Mouse (Mus musculus) kidney, postnatal 0 days (tissue): Measurements from ENCODE around the gene Ints14. TPM values are rescaled to one million over a fixed set of nuclear protein-coding genes. Genes with fewer than 3 reads are reported as not detected.

ENCODE experiments used
- ATAC-seq: fragments of 200-750 bp; cut with Nextera tagmentation; replicated peaks from 2 replicates; pipeline ENCODE4 v1.8.0; 2017; ENCODE audit warnings: low read depth, moderate number of reproducible peaks, moderate TSS enrichment, moderate library complexity; ENCODE audit not compliant: low FRiP score
- DNase-seq: peaks from one replicate; pipeline ENCODE4 v3.0.0-alpha.2; 2016; ENCODE audit warnings: low spot score
- H3K27ac ChIP-seq: fragments of 300-500 bp; sonication (generic); 2 replicates; pipeline ENCODE4 v1.5.1; 2014; ENCODE audit warnings: mild to moderate bottlenecking
- H3K27me3 ChIP-seq: fragments of 300-500 bp; sonication (generic); 2 replicates; pipeline ENCODE4 v1.6.1; 2014; ENCODE audit warnings: low read length, mixed read lengths; ENCODE audit not compliant: insufficient read depth
- H3K36me3 ChIP-seq: fragments of 300-500 bp; sonication (generic); 2 replicates; pipeline ENCODE4 v1.6.1; 2014; ENCODE audit warnings: low read length, mixed read lengths; ENCODE audit not compliant: insufficient read depth
- H3K4me1 ChIP-seq: fragments of 300-500 bp; sonication (generic); replicated peaks from 2 replicates; pipeline ENCODE4 v1.6.1; 2014; ENCODE audit warnings: antibody characterized with exemption, low read length, mixed read lengths; ENCODE audit not compliant: insufficient read depth
- H3K4me2 ChIP-seq: fragments of 300-500 bp; sonication (generic); 2 replicates; pipeline ENCODE4 v1.6.1; 2014; ENCODE audit warnings: mild to moderate bottlenecking, low read length, moderate library complexity, mixed read lengths
- H3K4me3 ChIP-seq: fragments of 300-500 bp; sonication (generic); replicated peaks from 2 replicates; pipeline ENCODE4 v1.5.1; 2014; ENCODE audit warnings: low read depth, low read length
- H3K9ac ChIP-seq: fragments of 300-500 bp; sonication (generic); 2 replicates; pipeline ENCODE4 v1.6.1; 2014; ENCODE audit warnings: low read depth, low read length
- H3K9me3 ChIP-seq: fragments of 300-500 bp; sonication (generic); replicated peaks from 2 replicates; pipeline ENCODE4 v1.6.1; 2016; ENCODE audit warnings: low read length, inconsistent platforms, mixed read lengths
- CTCF ChIP-seq: IDR thresholded peaks from 2 replicates; pipeline ENCODE4 v1.5.1; 2016; ENCODE audit warnings: antibody characterized with exemption, low read depth, mild to moderate bottlenecking, moderate library complexity
- WGBS: fragments of 180-500 bp; shearing (Covaris S2); extraction: QIAGEN DNeasy Blood & Tissue Kit; methylation state at CpG from one replicate; pipeline ENCODE4 v1.1.7; 2014; 5-methylcytosine and 5-hydroxymethylcytosine counted together
- polyA plus RNA-seq: library from polyadenylated mRNA; unstranded; fragments of >200 nt; fragmentation: Nextera tagmentation; extraction: Ambion mirVana; gene quantifications from 2 replicates; pipeline ENCODE4 v1.2.1, GENCODE M21; 2015

Gene Ints14
- polyA plus RNA-seq, 1 experiment from 2014 or later = 45.3 TPM

DNA sequence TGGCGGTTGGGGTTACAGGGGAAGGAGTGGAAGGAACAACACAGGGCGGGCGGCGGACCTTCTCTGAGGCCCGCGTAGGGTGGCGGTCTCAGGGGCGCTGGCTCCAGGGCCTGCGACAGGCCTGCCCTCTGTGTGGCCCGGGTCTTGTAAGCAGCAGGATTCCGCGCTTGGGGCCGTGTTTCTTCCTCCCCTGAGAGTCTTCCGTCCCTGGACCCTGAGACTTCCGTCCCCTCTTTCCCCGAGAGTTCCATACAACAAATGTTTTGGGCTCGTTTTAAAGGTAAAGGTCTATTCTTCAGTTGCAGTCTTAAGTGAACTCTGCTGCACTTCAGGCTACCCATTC lies 244 bp downstream of the Ints14 start:
- Histone ChIP-seq H3K4me2 (peak overlapping the region; percentile 76), H3K4me1 (peaks cover 8% of the 10 kb centered on the region), H3K9me3 (no peaks in the 10 kb centered on the region), H3K4me3 (peak overlapping the region; percentile 70), H3K27me3 (no peaks in the 10 kb centered on the region), H3K27ac (peak overlapping the region; percentile 91), H3K36me3 (0 out of 2 replicates have a peak, but pooled peaks cover 12% of the 10 kb centered on the region), H3K9ac (peak overlapping the region; percentile 90)
- peak; percentile 84 for DNase-seq
- ATAC-seq = peak; percentile 83
- WGBS = under 1% methylated on average over 17 of the region's 17 CpGs
- no peak for TF ChIP-seq CTCF

GRCm38 (mm10) chr9:64980548-64980947 lies 19.8 kb downstream of the Ints14 start:
- peaks cover 85% of the 10 kb centered on the region for H3K36me3 ChIP-seq
- no peak overlapping the region for H3K27ac ChIP-seq
- H3K4me1 ChIP-seq = no peaks in the 10 kb centered on the region
- TF ChIP-seq CTCF = no peak
- H3K4me2 ChIP-seq = no peak overlapping the region
- no peak overlapping the region for H3K9ac ChIP-seq
- no peaks in the 10 kb centered on the region for H3K9me3 ChIP-seq
- WGBS = 73% methylated on average over 3 of the region's 3 CpGs
- H3K27me3 ChIP-seq = no peaks in the 10 kb centered on the region
- H3K4me3 ChIP-seq = no peak overlapping the region
- DNase-seq = no peak
- ATAC-seq = no peak

- 78% methylated on average over 1 of the region's 1 CpGs for WGBS
Measured at GRCm38 (mm10) chr9:64981904-64982303, 21.2 kb downstream of the Ints14 start.

DNA sequence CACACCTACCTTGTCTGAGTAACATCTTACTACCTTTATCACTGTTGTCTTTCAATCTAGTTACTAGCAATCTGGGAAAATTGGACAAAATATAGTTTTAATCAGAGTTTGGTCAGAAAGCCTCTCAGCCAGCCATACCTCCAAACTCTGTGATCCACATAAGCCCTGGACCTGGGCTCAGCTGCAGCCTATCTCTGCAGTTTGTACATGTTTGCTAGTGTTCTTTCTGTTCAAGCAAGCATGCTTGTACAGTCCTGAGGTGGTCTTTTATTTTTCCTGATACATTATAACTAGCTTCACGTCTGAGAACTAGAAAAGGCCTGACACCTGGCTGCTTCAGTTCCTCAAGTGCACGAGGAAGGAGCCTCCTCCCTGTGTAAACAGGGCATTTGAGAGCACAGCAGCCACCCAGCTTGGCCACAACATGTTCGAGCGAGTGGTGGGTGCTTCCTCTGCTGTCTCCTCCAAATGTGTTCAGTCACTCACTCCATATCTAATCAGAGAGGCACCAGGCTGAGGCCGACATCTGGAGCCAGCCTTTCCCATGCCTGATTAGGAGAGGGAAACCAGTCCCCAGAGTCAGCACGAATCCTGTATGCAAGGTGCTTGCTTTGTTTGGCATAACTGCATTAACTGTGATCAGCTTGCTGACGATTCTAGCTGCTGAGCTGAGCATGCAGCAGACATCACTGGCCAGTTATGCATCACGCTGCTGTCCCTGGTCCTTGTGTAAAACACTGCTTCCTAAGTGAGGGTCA lies 24.5 kb downstream of the Ints14 start:
- Histone ChIP-seq H3K4me2 (no peak overlapping the region), H3K36me3 (peaks cover 77% of the 10 kb centered on the region), H3K4me1 (no peaks in the 10 kb centered on the region), H3K27ac (no peak overlapping the region), H3K27me3 (no peaks in the 10 kb centered on the region), H3K9me3 (no peaks in the 10 kb centered on the region), H3K4me3 (no peak overlapping the region), H3K9ac (no peak overlapping the region)
- TF ChIP-seq CTCF = no peak
- 83% methylated on average over 8 of the region's 8 CpGs for WGBS
- DNase-seq = no peak
- no peak for ATAC-seq

More at GRCm38 (mm10) chr9:64981904-64982303, 21.2 kb downstream of the Ints14 start:
- Histone ChIP-seq H3K9me3 (no peaks in the 10 kb centered on the region), H3K4me3 (no peak overlapping the region), H3K27me3 (no peaks in the 10 kb centered on the region), H3K36me3 (peaks cover 83% of the 10 kb centered on the region), H3K9ac (no peak overlapping the region), H3K4me1 (no peaks in the 10 kb centered on the region), H3K27ac (no peak overlapping the region), H3K4me2 (no peak overlapping the region)
- no peak for TF ChIP-seq CTCF
- no peak for ATAC-seq
- no peak for DNase-seq

DNA sequence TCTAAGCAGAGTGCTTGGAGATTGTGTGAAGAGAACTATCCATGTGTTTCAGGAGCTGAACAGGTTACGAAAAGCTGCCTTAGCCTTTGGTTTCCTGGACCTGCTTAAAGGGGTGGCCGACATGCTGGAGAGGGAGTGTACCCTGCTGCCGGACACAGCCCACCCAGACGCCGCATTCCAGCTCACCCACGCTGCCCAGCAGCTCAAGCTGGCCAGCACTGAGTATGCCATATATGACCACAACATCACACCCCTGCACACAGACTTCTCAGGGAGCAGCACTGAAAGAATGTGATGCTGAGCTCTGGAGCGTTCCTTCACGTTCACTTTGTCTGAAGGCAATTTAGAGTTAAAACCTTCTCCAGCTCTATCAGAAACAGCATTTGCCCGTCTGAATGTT lies 25.1 kb downstream of the Ints14 start:
- H3K4me1 ChIP-seq = no peaks in the 10 kb centered on the region
- peaks cover 74% of the 10 kb centered on the region for H3K36me3 ChIP-seq
- H3K4me2 ChIP-seq = no peak overlapping the region
- DNase-seq (no peak), ATAC-seq (no peak)
- WGBS = 84% methylated on average over 9 of the region's 9 CpGs
- no peak for TF ChIP-seq CTCF
- H3K27ac ChIP-seq = no peak overlapping the region
- H3K9me3 ChIP-seq = no peaks in the 10 kb centered on the region
- H3K9ac ChIP-seq = no peak overlapping the region
- no peaks in the 10 kb centered on the region for H3K27me3 ChIP-seq
- H3K4me3 ChIP-seq = no peak overlapping the region

DNA sequence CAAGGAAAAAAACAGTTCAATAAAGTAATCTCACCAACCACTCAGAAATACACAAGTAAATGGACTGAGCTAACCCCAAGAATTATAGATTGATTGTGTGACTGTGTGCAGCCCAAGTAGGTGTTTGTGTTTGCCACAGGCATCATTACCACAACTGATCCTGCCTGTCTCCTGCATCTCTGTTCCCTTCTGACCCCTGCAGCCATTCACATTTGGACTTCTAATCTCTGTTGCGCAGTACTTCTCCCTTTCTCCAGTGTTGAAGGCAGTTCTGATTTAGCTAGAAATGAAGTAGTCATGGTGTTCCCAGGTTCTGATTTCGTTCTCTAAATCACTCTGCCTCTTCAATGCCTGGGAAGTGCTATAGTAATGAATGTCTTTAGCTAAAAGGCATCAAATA lies 26.9 kb downstream of the Ints14 start:
- H3K36me3 ChIP-seq = peaks cover 64% of the 10 kb centered on the region
- no peak overlapping the region for H3K9ac ChIP-seq
- no peak for TF ChIP-seq CTCF
- no peaks in the 10 kb centered on the region for H3K9me3 ChIP-seq
- H3K4me1 ChIP-seq = no peaks in the 10 kb centered on the region
- WGBS = 94% methylated on average over 2 of the region's 2 CpGs
- no peak overlapping the region for H3K4me3 ChIP-seq
- no peaks in the 10 kb centered on the region for H3K27me3 ChIP-seq
- DNase-seq = no peak
- no peak overlapping the region for H3K4me2 ChIP-seq
- ATAC-seq = no peak
- no peak overlapping the region for H3K27ac ChIP-seq

- H3K4me3 ChIP-seq = no peak overlapping the region
- no peaks in the 10 kb centered on the region for H3K9me3 ChIP-seq
- TF ChIP-seq CTCF = no peak
- H3K4me2 ChIP-seq = no peak overlapping the region
- no peak overlapping the region for H3K9ac ChIP-seq
- 88% methylated on average over 6 of the region's 6 CpGs for WGBS
- H3K27me3 ChIP-seq = no peaks in the 10 kb centered on the region
- H3K27ac ChIP-seq = no peak overlapping the region
- DNase-seq (no peak), ATAC-seq (no peak)
- peaks cover 59% of the 10 kb centered on the region for H3K36me3 ChIP-seq
- H3K4me1 ChIP-seq = no peaks in the 10 kb centered on the region
Measured at GRCm38 (mm10) chr9:64988443-64988842, 27.7 kb downstream of the Ints14 start.
